9 mouse cellular contexts compared by ENCODE assay signal in the genomic region with DNA sequence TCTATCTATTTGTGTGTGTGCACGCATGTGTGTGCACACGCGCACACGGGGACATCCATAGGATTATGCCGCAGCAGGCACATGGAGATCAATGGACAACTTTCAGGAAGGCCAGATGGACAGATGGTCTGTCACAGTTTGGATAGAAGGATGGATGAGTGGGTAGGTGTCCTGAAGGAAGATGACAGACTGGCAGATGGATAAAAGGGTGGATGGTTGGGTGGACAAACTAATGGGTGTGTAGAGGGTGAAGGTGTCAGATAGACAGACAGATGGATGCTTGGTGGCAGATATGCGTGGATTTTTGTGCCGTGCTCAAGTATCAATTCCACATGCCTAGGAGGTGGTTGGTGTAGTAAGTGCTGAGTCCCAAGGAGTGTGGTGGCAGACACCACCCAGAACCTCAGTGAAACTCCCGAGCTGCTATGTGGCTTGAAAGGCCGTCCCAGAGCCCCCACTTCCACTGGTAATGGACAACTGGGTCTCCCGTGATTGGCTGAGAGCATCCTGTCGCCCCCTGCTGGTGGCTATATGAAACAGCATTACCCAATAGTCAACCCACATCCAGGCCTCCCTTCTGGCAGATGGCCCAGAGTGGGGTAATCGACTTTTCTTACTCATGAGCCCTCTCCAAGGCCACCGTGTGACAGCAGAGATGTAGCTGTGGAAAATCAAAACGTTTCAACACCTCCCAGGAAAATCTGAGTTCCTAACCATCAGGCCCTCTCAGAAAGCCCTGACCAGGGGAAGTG. TPM values are rescaled to one million over a fixed set of nuclear protein-coding genes. Genes with fewer than 3 reads are reported as not detected.
DNase-seq lines count a peak whose midpoint lies in the region; ATAC-seq and TF ChIP-seq lines count a peak whose summit lies in the region.
"Had no signal": no experiment of that assay in that cellular context is flagged by ENCODE, and none has a peak within 500 bp of the region (broad histone marks: within the 10 kb centered on the region; RNA-seq: fewer than 3 reads in every experiment).

No protein-coding gene starts in this region.

- H3K36me3 ChIP-seq in forebrain, postnatal 0 days (ENCODE audit: insufficient read depth) = peaks cover 13% of the 10 kb centered on the region; the same call in 1 of the 2 replicates
- no peaks in the 10 kb centered on the region for H3K36me3 ChIP-seq in forebrain, embryonic 13.5 days (ENCODE audit: poor library complexity, severe bottlenecking)
- H3K36me3 ChIP-seq in embryonic facial prominence, embryonic 14.5 days (ENCODE audit: control insufficient read depth, insufficient read depth, low read length) = no peaks in the 10 kb centered on the region
- H3K36me3 ChIP-seq in liver, embryonic 14.5 days (replicated peaks; ENCODE audit: control insufficient read depth, insufficient read depth, low read depth) = no peaks in the 10 kb centered on the region
- H3K36me3 ChIP-seq: G1E had no signal

- H3K4me3 ChIP-seq in forebrain, postnatal 0 days (ENCODE audit: low read depth, low read length) = no peak overlapping the region
- no peak overlapping the region for H3K4me3 ChIP-seq in forebrain, embryonic 13.5 days
- no peak overlapping the region for H3K4me3 ChIP-seq in embryonic facial prominence, embryonic 14.5 days (ENCODE audit: low read depth, low read length)
- H3K4me3 ChIP-seq in liver, embryonic 14.5 days (ENCODE audit: insufficient read depth in 1 of 2, low read depth in 2 of 2, low read length in 2 of 2) = no peak overlapping the region

- TF ChIP-seq CTCF in forebrain, postnatal 0 days (IDR thresholded peaks at IDR 0.05; ENCODE audit: low read depth) = peak; percentile 75
- peak; percentile 75 for TF ChIP-seq CTCF in liver, embryonic 14.5 days (IDR thresholded peaks at IDR 0.05; ENCODE audit: low read depth)

- peak; percentile 76 for DNase-seq in forebrain, postnatal 0 days
- peak; percentile 75 for DNase-seq in 416B (ENCODE audit: low read depth)
- peak; percentile 72 for DNase-seq in adrenal gland, postnatal 25 days
- peak; percentile 64 for DNase-seq in embryonic facial prominence, embryonic 14.5 days (ENCODE audit: low spot score)
- peak; percentile 47 to 50 for DNase-seq in kidney, postnatal 25 days
- DNase-seq in liver, embryonic 14.5 days (ENCODE audit: low read depth in 3 of 3, low spot score in 3 of 3) = no peak
- peak; percentile 68 to 73 for DNase-seq in right cerebral cortex, postnatal 10 days (ENCODE audit: low spot score in 2 of 2)

- H3K27ac ChIP-seq in forebrain, postnatal 0 days (ENCODE audit: low read depth, low read length) = no peak overlapping the region
- no peak overlapping the region for H3K27ac ChIP-seq in forebrain, embryonic 13.5 days
- no peak overlapping the region for H3K27ac ChIP-seq in embryonic facial prominence, embryonic 14.5 days (replicated peaks; ENCODE audit: low read depth, low read length)
- no peak overlapping the region for H3K27ac ChIP-seq in liver, embryonic 14.5 days

- ATAC-seq in forebrain, postnatal 0 days = no peak
- ATAC-seq in forebrain, embryonic 13.5 days = no peak
- no peak for ATAC-seq in embryonic facial prominence, embryonic 14.5 days (ENCODE audit: low read depth)
- ATAC-seq in liver, embryonic 14.5 days (ENCODE audit: insufficient read depth) = no peak

- no peaks in the 10 kb centered on the region for H3K9me3 ChIP-seq in forebrain, postnatal 0 days (ENCODE audit: low read length)
- no peaks in the 10 kb centered on the region for H3K9me3 ChIP-seq in forebrain, embryonic 13.5 days (replicated peaks)
- no peaks in the 10 kb centered on the region for H3K9me3 ChIP-seq in embryonic facial prominence, embryonic 14.5 days (ENCODE audit: control insufficient read depth, low read length)
- no peaks in the 10 kb centered on the region for H3K9me3 ChIP-seq in liver, embryonic 14.5 days (ENCODE audit: control insufficient read depth, low read length)

- no peaks in the 10 kb centered on the region for H3K27me3 ChIP-seq in forebrain, postnatal 0 days (ENCODE audit: insufficient read depth, low read length)
- peaks cover 31% of the 10 kb centered on the region for H3K27me3 ChIP-seq in forebrain, embryonic 13.5 days
- H3K27me3 ChIP-seq in embryonic facial prominence, embryonic 14.5 days (replicated peaks; ENCODE audit: control insufficient read depth, insufficient read depth, low read length) = peaks cover 4% of the 10 kb centered on the region; the same call in 1 of the 2 replicates
- H3K27me3 ChIP-seq in liver, embryonic 14.5 days (ENCODE audit: control insufficient read depth, insufficient read depth, low read length) = peaks cover 5% of the 10 kb centered on the region

- TF ChIP-seq EP300 in liver, embryonic 14.5 days (IDR thresholded peaks at IDR 0.05; ENCODE audit: low read depth) = no peak

- no peak overlapping the region for H3K9ac ChIP-seq in forebrain, postnatal 0 days
- no peak overlapping the region for H3K9ac ChIP-seq in forebrain, embryonic 13.5 days
- H3K9ac ChIP-seq in embryonic facial prominence, embryonic 14.5 days (ENCODE audit: low read depth, low read length) = no peak overlapping the region
- H3K9ac ChIP-seq in liver, embryonic 14.5 days (replicated peaks) = no peak overlapping the region

- peaks cover 1% of the 10 kb centered on the region for H3K4me1 ChIP-seq in forebrain, postnatal 0 days (ENCODE audit: insufficient read depth)
- H3K4me1 ChIP-seq in forebrain, embryonic 13.5 days = peaks cover 35% of the 10 kb centered on the region
- peaks cover 4% of the 10 kb centered on the region; the same call in 1 of the 2 replicates for H3K4me1 ChIP-seq in embryonic facial prominence, embryonic 14.5 days (ENCODE audit: control insufficient read depth, insufficient read depth, low read length)
- no peaks in the 10 kb centered on the region for H3K4me1 ChIP-seq in liver, embryonic 14.5 days (replicated peaks; ENCODE audit: control insufficient read depth in 2 of 2, insufficient read depth in 2 of 2, low read length in 1 of 2)

- no peak overlapping the region for H3K4me2 ChIP-seq in forebrain, postnatal 0 days (ENCODE audit: low read depth)
- no peak overlapping the region for H3K4me2 ChIP-seq in forebrain, embryonic 13.5 days
- H3K4me2 ChIP-seq in embryonic facial prominence, embryonic 14.5 days (ENCODE audit: low read depth, low read length) = no peak overlapping the region
- H3K4me2 ChIP-seq in liver, embryonic 14.5 days (ENCODE audit: low read depth) = no peak overlapping the region

- 48% methylated on average over 14 of the region's 14 CpGs for WGBS in forebrain, postnatal 0 days
- 55% methylated on average over 14 of the region's 14 CpGs for WGBS in forebrain, embryonic 13.5 days
- 50% methylated on average over 14 of the region's 14 CpGs for WGBS in embryonic facial prominence, embryonic 14.5 days
- WGBS in liver, embryonic 14.5 days (ENCODE audit: insufficient replicate concordance) = 46% methylated on average over 14 of the region's 14 CpGs

RNA-seq across cellular contexts. Expression of gene Wscd2, which starts 58.0 kb away (rescaled TPM):
- 24.4 and 25.1 TPM in 2 replicates for total RNA-seq in forebrain, postnatal 0 days (2014; rRNA removed)
- polyA plus RNA-seq in forebrain, postnatal 0 days (2015; fragmentation: Nextera tagmentation; extraction: Ambion mirVana) = 8.1 and 10.2 TPM in 2 replicates
- polyA plus RNA-seq in forebrain, embryonic 13.5 days (2015; fragmentation: Nextera tagmentation; extraction: Ambion mirVana) = 4.7 and 6.9 TPM in 2 replicates
- 3.4 and 5.8 TPM in 2 replicates for total RNA-seq in adrenal gland, postnatal 25 days (2021)
- 6.4 and 8.7 TPM in 2 replicates for polyA plus RNA-seq in embryonic facial prominence, embryonic 14.5 days (2014; fragmentation: Nextera tagmentation; extraction: Ambion mirVana)
- polyA plus RNA-seq in liver, embryonic 14.5 days (2012; rRNA removed) = 0.02 and 0.05 TPM in 2 replicates
- not detected in 2 replicates for polyA plus RNA-seq in liver, embryonic 14.5 days (2014; fragmentation: Nextera tagmentation; extraction: Ambion mirVana)
- polyA plus RNA-seq: G1E had no signal

Comparison
In these comparisons a context has a peak if more than half of its experiments do, and no peak if none do; other contexts are left out.
1. DNase-seq: peak in forebrain, postnatal 0 days (single experiment), 416B (single experiment), adrenal gland, postnatal 25 days (single experiment), embryonic facial prominence, embryonic 14.5 days (single experiment), kidney, postnatal 25 days (2 of 2) and right cerebral cortex, postnatal 10 days (2 of 2); none in liver, embryonic 14.5 days (0 of 3).